In the genomic region with DNA sequence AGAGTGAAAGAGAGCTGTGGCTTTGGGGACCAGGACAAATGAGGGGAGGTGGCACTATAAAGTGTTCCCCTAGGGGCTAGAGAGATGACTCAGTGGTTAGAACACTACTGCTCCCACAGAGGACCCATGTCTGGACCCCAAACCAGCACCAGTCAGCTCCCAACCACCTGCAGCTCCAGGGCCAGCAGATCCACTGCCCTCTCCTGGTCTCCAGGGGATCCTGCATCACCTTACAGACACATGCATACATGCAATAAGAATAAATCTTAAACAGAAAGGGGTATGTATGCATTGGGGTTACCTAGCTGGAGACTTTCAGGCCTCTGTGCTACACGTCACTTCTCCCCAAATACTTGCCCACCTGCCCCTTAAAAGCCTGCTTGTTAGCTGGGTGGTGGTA, we compare ENCODE assay signal across 10 mouse cellular contexts.
DNase-seq lines count a peak whose midpoint lies in the region; ATAC-seq and TF ChIP-seq lines count a peak whose summit lies in the region.
"Had no signal": no experiment of that assay in that cellular context is flagged by ENCODE, and none has a peak within 500 bp of the region (broad histone marks: within the 10 kb centered on the region; RNA-seq: fewer than 3 reads in every experiment).

No protein-coding gene starts in this region.

- H3K4me1 ChIP-seq in heart, adult 2 months (ENCODE audit: control insufficient read depth, insufficient read depth, low read length): peaks cover 3% of the 10 kb centered on the region
- H3K4me1 ChIP-seq in heart, embryonic 10.5 days: no peaks in the 10 kb centered on the region
- no peaks in the 10 kb centered on the region for H3K4me1 ChIP-seq in lung, postnatal 0 days (ENCODE audit: insufficient read depth, low read depth, low read length)
- H3K4me1 ChIP-seq in liver, embryonic 14.5 days (replicated peaks; ENCODE audit: control insufficient read depth in 2 of 2, insufficient read depth in 2 of 2, low read length in 1 of 2): peaks cover 3 to 20% of the 10 kb centered on the region in 2 experiments; a peak in 3 of 4 replicates
- H3K4me1 ChIP-seq in hindbrain, embryonic 16.5 days (ENCODE audit: control insufficient read depth, insufficient read depth, low read depth, low read length): peaks cover 4% of the 10 kb centered on the region; the same call in 1 of the 2 replicates

- intact Hi-C loops in heart, adult 2 months (cut with DNase I): no loop called here

- TF ChIP-seq CTCF in heart, adult 2 months (IDR thresholded peaks at IDR 0.05): peak; percentile 31; the same call in 1 of the 2 replicates
- peak; percentile 47 for TF ChIP-seq CTCF in lung, postnatal 0 days (IDR thresholded peaks at IDR 0.05)
- TF ChIP-seq CTCF in liver, embryonic 14.5 days (IDR thresholded peaks at IDR 0.05; ENCODE audit: low read depth): peak; percentile 52; the same call in 1 of the 2 replicates

- H3K36me3 ChIP-seq in heart, adult 2 months (ENCODE audit: control insufficient read depth, insufficient read depth, low read length): no peaks in the 10 kb centered on the region
- H3K36me3 ChIP-seq in heart, embryonic 10.5 days: no peaks in the 10 kb centered on the region
- no peaks in the 10 kb centered on the region for H3K36me3 ChIP-seq in lung, postnatal 0 days (ENCODE audit: insufficient read depth, low read length)
- H3K36me3 ChIP-seq in liver, embryonic 14.5 days (replicated peaks; ENCODE audit: control insufficient read depth, insufficient read depth, low read depth): no peaks in the 10 kb centered on the region
- H3K36me3 ChIP-seq in hindbrain, embryonic 16.5 days (ENCODE audit: control insufficient read depth, insufficient read depth, low read length): no peaks in the 10 kb centered on the region
- H3K36me3 ChIP-seq: heart, embryonic 13.5 days had no signal

- DNase-seq in heart, adult 2 months: no peak
- DNase-seq in heart, embryonic 10.5 days (ENCODE audit: low spot score): no peak
- DNase-seq in lung, postnatal 0 days (ENCODE audit: low spot score): no peak
- DNase-seq in lung, adult 18-20 months: no peak
- peak; percentile 38 for DNase-seq in ES-CJ7 (ENCODE audit: low read depth, low spot score)
- no peak for DNase-seq in liver, embryonic 14.5 days (ENCODE audit: low read depth in 3 of 3, low spot score in 3 of 3)
- DNase-seq in adrenal gland, adult 8-10 months: no peak

- 94% methylated on average over 1 of the region's 1 CpGs for WGBS in heart, adult 2 months
- 92% methylated on average over 1 of the region's 1 CpGs for WGBS in heart, embryonic 10.5 days
- 91% methylated on average over 1 of the region's 1 CpGs for WGBS in lung, postnatal 0 days
- WGBS in liver, embryonic 14.5 days (ENCODE audit: insufficient replicate concordance): 58% methylated on average over 1 of the region's 1 CpGs
- WGBS in hindbrain, embryonic 16.5 days: 90% methylated on average over 1 of the region's 1 CpGs

- no peak for ATAC-seq in lung, postnatal 0 days
- no peak for ATAC-seq in liver, embryonic 14.5 days (ENCODE audit: insufficient read depth)
- ATAC-seq in hindbrain, embryonic 16.5 days: no peak
- ATAC-seq: forebrain, embryonic 14.5 days had no signal

- no peak for TF ChIP-seq EP300 in heart, adult 2 months (IDR thresholded peaks at IDR 0.05; ENCODE audit: insufficient read depth, low read depth, low read length)
- TF ChIP-seq EP300 in lung, postnatal 0 days (IDR thresholded peaks at IDR 0.05): no peak
- no peak for TF ChIP-seq EP300 in liver, embryonic 14.5 days (IDR thresholded peaks at IDR 0.05; ENCODE audit: low read depth)

- no peak overlapping the region for H3K9ac ChIP-seq in heart, adult 2 months (ENCODE audit: low read depth, low read length)
- H3K9ac ChIP-seq in lung, postnatal 0 days (replicated peaks; ENCODE audit: low read depth): no peak overlapping the region
- H3K9ac ChIP-seq in liver, embryonic 14.5 days (replicated peaks): no peak overlapping the region
- no peak overlapping the region for H3K9ac ChIP-seq in hindbrain, embryonic 16.5 days (ENCODE audit: low read depth, low read length)
- H3K9ac ChIP-seq: heart, embryonic 13.5 days had no signal

- no peak for TF ChIP-seq POLR2A in heart, adult 2 months (IDR thresholded peaks at IDR 0.05; ENCODE audit: insufficient read depth, low read depth, low read length)

- H3K4me2 ChIP-seq in lung, postnatal 0 days (replicated peaks; ENCODE audit: low read depth, low read length): no peak overlapping the region
- no peak overlapping the region for H3K4me2 ChIP-seq in liver, embryonic 14.5 days (ENCODE audit: low read depth)
- no peak overlapping the region for H3K4me2 ChIP-seq in hindbrain, embryonic 16.5 days (ENCODE audit: low read length)
- H3K4me2 ChIP-seq: heart, embryonic 13.5 days had no signal

- H3K4me3 ChIP-seq in heart, adult 2 months: no peak overlapping the region
- no peak overlapping the region for H3K4me3 ChIP-seq in heart, embryonic 10.5 days
- no peak overlapping the region for H3K4me3 ChIP-seq in lung, postnatal 0 days (ENCODE audit: low read depth, low read length)
- H3K4me3 ChIP-seq in liver, embryonic 14.5 days (ENCODE audit: insufficient read depth in 1 of 2, low read depth in 2 of 2, low read length in 2 of 2): no peak overlapping the region
- H3K4me3 ChIP-seq in hindbrain, embryonic 16.5 days (ENCODE audit: low read length): no peak overlapping the region
- H3K4me3 ChIP-seq: heart, embryonic 13.5 days had no signal

- H3K79me2 ChIP-seq in heart, adult 2 months (replicated peaks; ENCODE audit: control insufficient read depth, insufficient read depth, low read length): no peaks in the 10 kb centered on the region

- H3K9me3 ChIP-seq in heart, embryonic 10.5 days: no peaks in the 10 kb centered on the region
- H3K9me3 ChIP-seq in lung, postnatal 0 days (ENCODE audit: low read length): no peaks in the 10 kb centered on the region
- H3K9me3 ChIP-seq in liver, embryonic 14.5 days (ENCODE audit: control insufficient read depth, low read length): no peaks in the 10 kb centered on the region
- no peaks in the 10 kb centered on the region for H3K9me3 ChIP-seq in hindbrain, embryonic 16.5 days (ENCODE audit: control insufficient read depth, low read length)
- H3K9me3 ChIP-seq: heart, embryonic 13.5 days had no signal

- H3K27me3 ChIP-seq in heart, adult 2 months (ENCODE audit: control insufficient read depth, insufficient read depth, low read length): no peaks in the 10 kb centered on the region
- H3K27me3 ChIP-seq in heart, embryonic 10.5 days (ENCODE audit: insufficient read depth, poor library complexity, severe bottlenecking): no peaks in the 10 kb centered on the region
- no peaks in the 10 kb centered on the region for H3K27me3 ChIP-seq in lung, postnatal 0 days (replicated peaks; ENCODE audit: insufficient read depth, low read length)
- H3K27me3 ChIP-seq in liver, embryonic 14.5 days (ENCODE audit: control insufficient read depth, insufficient read depth, low read length): no peaks in the 10 kb centered on the region
- no peaks in the 10 kb centered on the region for H3K27me3 ChIP-seq in hindbrain, embryonic 16.5 days (replicated peaks; ENCODE audit: control insufficient read depth, insufficient read depth, low read length)
- H3K27me3 ChIP-seq: heart, embryonic 13.5 days had no signal

- H3K27ac ChIP-seq in heart, adult 2 months: no peak overlapping the region
- H3K27ac ChIP-seq in heart, embryonic 10.5 days: no peak overlapping the region
- H3K27ac ChIP-seq in lung, postnatal 0 days (ENCODE audit: low read length): no peak overlapping the region
- H3K27ac ChIP-seq in liver, embryonic 14.5 days: no peak overlapping the region
- no peak overlapping the region for H3K27ac ChIP-seq in hindbrain, embryonic 16.5 days (ENCODE audit: low read depth, low read length)
- H3K27ac ChIP-seq: heart, embryonic 13.5 days had no signal
